Mouse (Mus musculus): ENCODE results near the gene Cyp24a1. TPM values are rescaled to one million over a fixed set of nuclear protein-coding genes. Genes with fewer than 3 reads are reported as not detected.
A peak's percentile ranks its signal among the peaks of the same experiment; 100 is the strongest.

The Cyp24a1 gene
- 0.10 and 0.17 TPM in 2 replicates for polyA plus RNA-seq (2015; fragmentation: Nextera tagmentation; extraction: Ambion mirVana)

DNA sequence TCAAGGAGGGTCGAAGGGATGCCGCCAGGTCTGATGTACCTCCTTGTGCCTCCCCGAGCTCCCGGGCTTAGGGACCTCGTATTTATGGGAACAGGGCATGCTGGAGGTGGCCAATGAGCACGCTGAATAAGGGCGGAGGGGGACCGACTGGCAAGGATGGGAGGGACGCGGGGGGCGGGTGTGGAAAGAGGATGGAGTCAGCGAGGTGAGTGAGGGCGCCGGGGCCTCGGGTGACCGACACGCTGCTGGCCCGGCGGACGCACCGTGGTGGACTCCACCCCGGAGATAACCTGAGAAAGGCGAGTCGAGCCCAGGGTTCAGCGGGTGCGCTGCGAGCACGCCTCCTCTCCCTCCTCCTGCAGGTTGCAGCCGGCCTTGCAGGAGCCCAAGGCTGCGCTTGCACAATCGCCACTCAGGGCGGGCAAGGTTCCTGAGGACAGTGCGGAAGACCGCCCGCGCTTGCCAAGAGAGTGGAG lies at the start of gene Cyp24a1:
TSS of gene Cyp24a1 (minus strand) at position 55 of the 476 bp plus-strand sequence.
- Histone ChIP-seq H3K4me3 (replicated peaks) (peak within 1 kb of the TSS; percentile 37), H3K4me1 (replicated peaks) (peaks cover 28% of the 10 kb centered on the region), H3K9ac (replicated peaks) (0 out of 2 replicates have a peak within 1 kb of the TSS, but pooled peaks have one; percentile 39), H3K4me2 (replicated peaks) (peak within 1 kb of the TSS; percentile 57), H3K27me3 (peaks cover 74% of the 10 kb centered on the region), H3K9me3 (no peaks in the 10 kb centered on the region), H3K27ac (no peak within 1 kb of the TSS), H3K36me3 (no peaks in the 10 kb centered on the region)
- peak; percentile 59 for ATAC-seq
- WGBS = 1% methylated on average over 36 of the region's 36 CpGs

GRCm38 (mm10) chr2:170545745-170546144 lies 48.8 kb upstream of the Cyp24a1 start:
- Histone ChIP-seq H3K27me3 (no peaks in the 10 kb centered on the region), H3K9ac (replicated peaks) (no peak overlapping the region), H3K4me1 (replicated peaks) (peaks cover 14% of the 10 kb centered on the region), H3K4me2 (replicated peaks) (no peak overlapping the region), H3K4me3 (replicated peaks) (no peak overlapping the region), H3K9me3 (no peaks in the 10 kb centered on the region), H3K36me3 (no peaks in the 10 kb centered on the region), H3K27ac (no peak overlapping the region)
- 67% methylated on average over 4 of the region's 4 CpGs for WGBS
- no peak for ATAC-seq

DNA sequence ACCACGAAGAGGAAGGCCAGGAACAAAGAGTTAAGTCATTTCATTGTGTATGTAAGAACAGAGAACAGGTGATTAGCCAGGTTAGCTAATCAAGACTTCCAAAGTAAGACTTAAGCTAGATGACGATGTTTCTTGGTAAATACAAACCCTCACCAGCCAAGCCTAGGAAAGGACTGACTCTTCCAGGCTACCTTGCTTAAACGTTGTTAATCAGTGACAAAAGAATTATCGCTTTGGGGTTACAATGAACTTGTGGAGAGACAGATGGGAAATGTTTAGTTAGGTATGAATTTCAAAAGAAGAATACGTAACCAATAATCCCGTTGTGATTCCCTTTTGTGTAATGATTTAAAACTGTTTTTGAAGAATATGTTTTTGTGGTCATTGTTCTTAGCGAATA lies 48.0 kb upstream of the Cyp24a1 start:
- Histone ChIP-seq H3K9me3 (no peaks in the 10 kb centered on the region), H3K36me3 (no peaks in the 10 kb centered on the region), H3K4me3 (replicated peaks) (no peak overlapping the region), H3K9ac (replicated peaks) (no peak overlapping the region), H3K4me1 (replicated peaks) (peaks cover 13% of the 10 kb centered on the region), H3K27me3 (no peaks in the 10 kb centered on the region), H3K4me2 (replicated peaks) (no peak overlapping the region), H3K27ac (no peak overlapping the region)
- no peak for ATAC-seq
- 85% methylated on average over 7 of the region's 7 CpGs for WGBS

DNA sequence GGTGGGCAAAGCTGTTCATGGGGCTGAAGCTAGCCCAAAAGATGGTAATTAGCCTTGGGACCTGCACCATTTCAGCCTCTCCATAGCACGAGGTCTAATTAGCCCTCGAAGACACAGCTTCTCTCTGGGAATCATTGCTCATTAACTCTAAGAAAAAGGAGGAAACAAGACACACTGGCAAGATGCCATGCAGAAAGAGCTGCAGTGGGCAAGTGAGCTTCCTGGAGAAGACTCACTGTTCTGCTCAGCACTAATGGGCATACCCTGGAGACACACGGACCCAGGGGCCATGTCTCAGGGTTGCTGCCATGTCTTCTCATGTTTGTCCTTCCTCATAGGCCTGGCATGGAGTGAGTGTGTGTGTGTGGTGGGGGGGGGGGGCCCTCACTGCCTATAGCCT lies 47.2 kb upstream of the Cyp24a1 start:
- Histone ChIP-seq H3K4me3 (replicated peaks) (no peak overlapping the region), H3K4me2 (replicated peaks) (no peak overlapping the region), H3K9me3 (no peaks in the 10 kb centered on the region), H3K4me1 (replicated peaks) (peaks cover 12% of the 10 kb centered on the region), H3K27me3 (no peaks in the 10 kb centered on the region), H3K36me3 (no peaks in the 10 kb centered on the region), H3K9ac (replicated peaks) (no peak overlapping the region), H3K27ac (no peak overlapping the region)
- no peak for ATAC-seq
- 72% methylated on average over 3 of the region's 3 CpGs for WGBS

- H3K9me3 ChIP-seq = no peaks in the 10 kb centered on the region
- H3K4me1 ChIP-seq (replicated peaks) = peaks cover 10% of the 10 kb centered on the region
- WGBS = 92% methylated on average over 5 of the region's 5 CpGs
- H3K9ac ChIP-seq (replicated peaks) = no peak overlapping the region
- no peak overlapping the region for H3K4me2 ChIP-seq (replicated peaks)
- no peaks in the 10 kb centered on the region for H3K36me3 ChIP-seq
- no peaks in the 10 kb centered on the region for H3K27me3 ChIP-seq
- no peak overlapping the region for H3K4me3 ChIP-seq (replicated peaks)
- ATAC-seq = no peak
- H3K27ac ChIP-seq = no peak overlapping the region
Measured at GRCm38 (mm10) chr2:170543625-170544024, 46.7 kb upstream of the Cyp24a1 start.

GRCm38 (mm10) chr2:170539211-170539610 lies 42.3 kb upstream of the Cyp24a1 start:
- no peak overlapping the region for H3K27ac ChIP-seq
- H3K4me2 ChIP-seq (replicated peaks) = no peak overlapping the region
- no peaks in the 10 kb centered on the region for H3K9me3 ChIP-seq
- ATAC-seq = no peak
- no peaks in the 10 kb centered on the region for H3K36me3 ChIP-seq
- H3K27me3 ChIP-seq = no peaks in the 10 kb centered on the region
- no peaks in the 10 kb centered on the region for H3K4me1 ChIP-seq (replicated peaks)
- H3K4me3 ChIP-seq (replicated peaks) = no peak overlapping the region
- H3K9ac ChIP-seq (replicated peaks) = no peak overlapping the region
- 88% methylated on average over 9 of the region's 9 CpGs for WGBS

- H3K4me1 ChIP-seq (replicated peaks) = no peaks in the 10 kb centered on the region
- H3K27ac ChIP-seq = no peak overlapping the region
- H3K9me3 ChIP-seq = no peaks in the 10 kb centered on the region
- no peak overlapping the region for H3K4me3 ChIP-seq (replicated peaks)
- H3K27me3 ChIP-seq = no peaks in the 10 kb centered on the region
- no peaks in the 10 kb centered on the region for H3K36me3 ChIP-seq
- ATAC-seq = 0 out of 2 replicates have a peak, but pooled peaks have one; percentile 34
- no peak overlapping the region for H3K4me2 ChIP-seq (replicated peaks)
- no peak overlapping the region for H3K9ac ChIP-seq (replicated peaks)
Measured at GRCm38 (mm10) chr2:170535841-170536240, 38.9 kb upstream of the Cyp24a1 start.

DNA sequence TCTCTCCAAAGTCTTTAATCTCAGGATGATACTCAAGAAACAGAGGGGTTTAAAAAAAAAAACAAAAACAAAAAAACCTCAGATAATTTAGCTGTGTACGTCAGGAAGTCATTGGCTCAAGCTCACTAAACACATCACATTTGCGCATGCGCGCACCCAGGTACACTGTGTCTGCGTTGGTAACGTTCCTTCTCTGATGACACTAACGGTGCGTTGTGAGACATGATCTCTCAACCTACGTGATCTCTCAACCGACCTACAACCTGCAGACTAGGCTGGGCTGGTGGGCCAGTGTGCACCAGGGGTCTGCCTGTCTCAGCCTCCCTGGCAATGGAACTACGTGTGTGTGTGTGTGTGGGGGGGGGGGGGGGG lies 37.8 kb upstream of the Cyp24a1 start:
- no peak overlapping the region for H3K27ac ChIP-seq
- H3K36me3 ChIP-seq = no peaks in the 10 kb centered on the region
- no peak overlapping the region for H3K4me2 ChIP-seq (replicated peaks)
- H3K4me1 ChIP-seq (replicated peaks) = no peaks in the 10 kb centered on the region
- no peak overlapping the region for H3K9ac ChIP-seq (replicated peaks)
- no peaks in the 10 kb centered on the region for H3K27me3 ChIP-seq
- WGBS = 95% methylated on average over 11 of the region's 11 CpGs
- ATAC-seq = no peak
- H3K4me3 ChIP-seq (replicated peaks) = no peak overlapping the region
- no peaks in the 10 kb centered on the region for H3K9me3 ChIP-seq

DNA sequence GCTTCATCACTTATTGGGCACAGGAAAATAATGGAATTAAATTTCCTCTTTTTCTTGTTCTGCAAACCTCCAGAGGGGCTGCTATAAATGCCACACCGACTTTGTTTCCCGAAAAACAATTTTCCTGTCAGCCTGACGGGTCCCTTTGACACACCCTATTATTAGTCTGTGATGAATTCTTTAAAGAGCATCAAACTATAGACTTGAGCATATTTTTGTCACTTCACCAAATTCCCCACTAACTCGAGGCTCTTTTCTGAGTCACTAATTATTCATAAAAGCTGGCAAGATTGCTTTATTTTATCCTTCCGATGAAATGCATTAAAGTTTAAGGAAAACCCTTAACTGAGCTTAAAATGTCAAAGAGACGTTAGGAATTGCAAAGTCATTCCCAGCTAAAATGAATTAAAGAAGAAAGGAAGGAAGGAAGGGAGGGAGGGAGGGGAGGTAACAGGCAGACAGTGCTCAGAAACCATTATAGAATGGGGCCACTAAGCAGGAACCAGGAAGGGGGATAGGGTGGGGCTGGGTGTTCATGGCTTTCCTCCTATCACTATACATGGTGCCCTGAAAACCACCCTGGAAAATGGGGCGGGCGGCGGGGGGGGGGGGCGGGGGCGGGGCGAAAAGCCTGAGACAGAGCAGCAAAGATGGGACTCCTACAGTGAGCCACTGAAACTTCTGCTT lies 37.3 kb upstream of the Cyp24a1 start:
- H3K4me1 ChIP-seq (replicated peaks) = no peaks in the 10 kb centered on the region
- no peaks in the 10 kb centered on the region for H3K9me3 ChIP-seq
- H3K4me3 ChIP-seq (replicated peaks) = no peak overlapping the region
- 65% methylated on average over 12 of the region's 12 CpGs for WGBS
- no peaks in the 10 kb centered on the region for H3K27me3 ChIP-seq
- no peaks in the 10 kb centered on the region for H3K36me3 ChIP-seq
- H3K27ac ChIP-seq = no peak overlapping the region
- no peak overlapping the region for H3K4me2 ChIP-seq (replicated peaks)
- ATAC-seq = no peak
- no peak overlapping the region for H3K9ac ChIP-seq (replicated peaks)

- Histone ChIP-seq H3K27me3 (no peaks in the 10 kb centered on the region), H3K9me3 (no peaks in the 10 kb centered on the region), H3K36me3 (no peaks in the 10 kb centered on the region), H3K4me1 (replicated peaks) (no peaks in the 10 kb centered on the region), H3K27ac (no peak overlapping the region), H3K4me2 (replicated peaks) (no peak overlapping the region), H3K4me3 (replicated peaks) (no peak overlapping the region), H3K9ac (replicated peaks) (no peak overlapping the region)
- ATAC-seq = no peak
- 96% methylated on average over 3 of the region's 3 CpGs for WGBS
Measured at GRCm38 (mm10) chr2:170530256-170530655, 33.3 kb upstream of the Cyp24a1 start.

DNA sequence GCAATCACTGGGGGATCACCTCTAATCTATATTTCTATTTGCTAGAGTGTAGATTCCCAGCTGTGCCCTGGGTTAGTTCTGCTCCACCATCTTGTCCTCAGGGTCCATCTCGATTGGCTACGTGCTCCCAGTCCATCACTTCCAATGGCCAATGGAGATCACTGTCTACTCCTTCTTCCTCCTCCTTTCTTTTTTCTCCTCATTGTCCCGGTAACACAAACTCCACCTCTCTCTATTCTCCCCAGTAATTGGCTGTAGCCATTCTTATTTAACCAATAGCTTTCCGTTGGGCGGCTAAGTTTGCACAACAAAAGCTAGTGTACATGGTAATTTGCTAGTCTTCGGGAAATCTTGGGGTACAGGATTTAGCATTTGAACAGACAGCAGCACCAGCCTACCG lies 32.8 kb upstream of the Cyp24a1 start:
- Histone ChIP-seq H3K9me3 (no peaks in the 10 kb centered on the region), H3K4me2 (replicated peaks) (no peak overlapping the region), H3K4me3 (replicated peaks) (no peak overlapping the region), H3K27me3 (no peaks in the 10 kb centered on the region), H3K9ac (replicated peaks) (no peak overlapping the region), H3K36me3 (no peaks in the 10 kb centered on the region), H3K4me1 (replicated peaks) (no peaks in the 10 kb centered on the region), H3K27ac (no peak overlapping the region)
- ATAC-seq = no peak
- WGBS = 83% methylated on average over 7 of the region's 7 CpGs

DNA sequence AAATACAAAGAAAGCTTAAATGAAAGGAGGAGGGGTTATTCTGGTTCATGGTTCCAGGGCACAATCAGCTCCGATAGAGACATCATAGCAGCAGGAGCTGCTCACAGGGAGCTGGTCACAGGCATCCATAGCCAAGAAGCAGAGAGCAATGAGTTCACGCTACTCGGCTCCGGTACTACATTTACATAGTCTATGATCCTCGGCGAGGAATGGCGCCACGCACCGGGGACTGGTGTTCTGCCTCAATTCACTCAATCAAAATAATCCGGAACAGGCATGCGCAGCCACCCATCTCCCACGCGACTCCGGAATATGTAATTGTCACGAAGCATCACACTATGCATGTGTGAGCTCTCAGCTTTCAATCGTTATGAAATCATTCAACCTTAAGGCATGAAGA lies 31.1 kb upstream of the Cyp24a1 start:
- H3K27me3 ChIP-seq = no peaks in the 10 kb centered on the region
- H3K9ac ChIP-seq (replicated peaks) = no peak overlapping the region
- no peak overlapping the region for H3K4me2 ChIP-seq (replicated peaks)
- H3K4me1 ChIP-seq (replicated peaks) = no peaks in the 10 kb centered on the region
- no peak for ATAC-seq
- no peaks in the 10 kb centered on the region for H3K9me3 ChIP-seq
- no peak overlapping the region for H3K27ac ChIP-seq
- 91% methylated on average over 16 of the region's 16 CpGs for WGBS
- no peak overlapping the region for H3K4me3 ChIP-seq (replicated peaks)
- no peaks in the 10 kb centered on the region for H3K36me3 ChIP-seq

DNA sequence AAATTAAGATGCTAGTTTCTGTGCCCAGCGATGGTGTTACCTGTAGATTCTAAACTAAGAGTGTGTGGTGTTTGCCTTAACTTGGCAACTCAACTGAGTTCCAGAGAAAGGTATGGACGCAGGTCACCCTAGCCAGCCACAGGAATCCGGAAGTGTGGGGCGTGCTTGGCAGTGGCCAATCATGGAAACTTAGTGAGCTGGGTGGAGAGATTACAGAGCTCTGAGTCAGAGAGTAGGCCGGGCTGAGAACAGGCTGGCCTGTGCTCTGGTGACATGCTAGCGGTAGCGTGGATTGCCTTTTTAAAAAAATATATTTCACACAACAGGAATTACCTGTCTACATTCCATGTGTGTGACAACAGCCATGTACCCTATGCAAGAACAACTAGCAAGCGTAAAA lies 29.6 kb upstream of the Cyp24a1 start:
- H3K9me3 ChIP-seq = no peaks in the 10 kb centered on the region
- 91% methylated on average over 8 of the region's 8 CpGs for WGBS

More for the DNA sequence above, 29.6 kb upstream of the Cyp24a1 start:
- Histone ChIP-seq H3K27me3 (no peaks in the 10 kb centered on the region), H3K4me3 (replicated peaks) (no peak overlapping the region), H3K4me1 (replicated peaks) (no peaks in the 10 kb centered on the region), H3K9ac (replicated peaks) (no peak overlapping the region), H3K4me2 (replicated peaks) (no peak overlapping the region), H3K27ac (no peak overlapping the region), H3K36me3 (no peaks in the 10 kb centered on the region)
- no peak for ATAC-seq
